Mouse (Mus musculus) megakaryocyte, embryonic 14.5 days (primary cell): ENCODE data around the gene Fars2.

ENCODE experiments used
- FLI1 ChIP-seq: IDR thresholded peaks from 2 replicates; pipeline ENCODE4 v1.6.1; 2012; ENCODE audit warnings: low read length, inconsistent platforms, mixed read lengths
- GATA1 ChIP-seq: IDR thresholded peaks from 3 replicates; pipeline ENCODE4 v1.6.1; 2012; ENCODE audit warnings: mixed read lengths, low read length, inconsistent platforms, borderline replicate concordance

DNA sequence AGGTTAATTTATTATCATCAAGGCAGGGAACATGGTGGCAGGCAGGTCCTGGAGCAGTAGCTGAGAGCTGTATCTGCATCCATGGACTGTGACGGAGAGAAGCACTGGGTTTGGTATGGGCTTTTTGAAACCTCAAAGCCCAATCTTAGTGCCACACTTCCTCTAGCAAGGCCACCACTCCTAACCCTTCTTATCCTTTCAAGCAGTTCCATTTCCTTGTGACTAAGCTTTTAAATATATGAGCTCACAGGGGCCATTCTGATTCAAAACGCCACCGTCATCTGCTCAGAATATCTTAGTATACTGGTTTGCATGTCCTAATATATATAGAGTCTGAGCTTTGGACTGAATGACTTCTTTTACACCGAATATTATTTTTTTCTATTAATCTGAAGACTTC is 83.2 kb downstream of the Fars2 start:
- TF ChIP-seq FLI1 (no peak), GATA1 (peak; percentile 75; the same call in 1 of the 3 replicates)
